Mouse (Mus musculus): ENCODE results near the gene Cdt1.

The Cdt1 gene

DNA sequence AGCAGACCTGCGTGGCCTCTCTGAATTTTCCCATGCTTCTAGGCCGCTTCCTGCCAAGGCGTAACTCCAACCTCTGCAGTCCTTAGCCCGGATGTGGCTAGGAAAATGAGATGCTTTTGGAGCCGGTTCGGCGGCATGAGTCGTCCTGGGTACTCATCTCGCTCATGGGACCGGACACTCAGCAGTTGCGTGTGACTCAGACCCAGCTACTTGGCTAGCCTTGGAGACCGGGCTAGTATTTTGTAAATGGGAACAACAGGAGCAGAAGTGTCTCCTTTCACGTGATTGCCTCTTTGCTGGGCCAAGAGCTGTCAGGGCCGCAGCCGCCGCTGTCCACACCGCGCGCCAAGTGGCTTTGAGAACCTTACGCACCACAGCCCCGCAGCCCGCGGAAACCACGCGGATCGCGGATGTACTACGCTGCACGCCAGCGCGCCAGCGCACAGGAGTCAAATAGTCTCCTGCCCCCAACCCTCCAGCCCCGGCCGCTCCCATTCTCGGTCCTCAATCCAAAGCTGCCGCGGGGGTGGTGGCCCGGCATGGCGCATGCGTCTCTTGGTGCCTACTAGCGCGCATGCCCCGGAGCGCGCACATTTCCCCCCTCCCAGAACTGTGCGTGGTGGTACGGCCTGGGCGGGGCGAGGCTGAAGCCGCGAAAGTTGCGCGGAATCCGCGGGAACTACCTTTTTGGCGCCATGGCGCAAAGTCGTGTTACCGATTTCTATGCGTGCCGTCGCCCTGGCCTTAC is at the start of gene Cdt1:
Gene Cdt1, plus strand, starts transcription at position 655 of the 748 bp plus-strand sequence.
- DNase-seq (ENCODE audit: low spot score): peak; percentile 99

DNA sequence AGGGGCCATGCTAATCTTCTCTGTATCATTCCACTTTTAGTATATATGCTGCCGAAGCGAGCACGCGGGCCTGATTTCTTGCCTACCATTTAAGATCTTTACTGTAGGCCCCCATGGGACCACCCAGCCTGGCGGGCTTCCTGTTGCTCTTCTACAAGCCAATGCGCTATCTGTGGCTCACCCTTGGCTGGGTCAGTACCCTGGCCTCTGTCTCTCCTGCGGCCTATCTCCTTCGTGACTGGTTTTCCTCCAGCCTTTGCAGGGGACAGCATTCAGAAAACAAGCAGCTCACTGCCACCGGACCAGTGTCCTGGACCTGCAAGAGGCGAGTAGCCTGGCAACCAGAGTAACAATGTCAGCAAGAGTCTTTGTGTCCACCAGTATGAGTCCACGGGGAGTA is 47.2 kb upstream of the Cdt1 start:
- no peak for DNase-seq (ENCODE audit: low spot score)

- DNase-seq (ENCODE audit: low spot score): peak; percentile 51
Measured at GRCm38 (mm10) chr8:122522796-122523651, 44.8 kb upstream of the Cdt1 start.

- DNase-seq (ENCODE audit: low spot score): peak; percentile 68
Measured at GRCm38 (mm10) chr8:122523652-122524360, 44.0 kb upstream of the Cdt1 start.

GRCm38 (mm10) chr8:122524506-122524905 is 43.3 kb upstream of the Cdt1 start:
- peak; percentile 40 for DNase-seq (ENCODE audit: low spot score)

DNA sequence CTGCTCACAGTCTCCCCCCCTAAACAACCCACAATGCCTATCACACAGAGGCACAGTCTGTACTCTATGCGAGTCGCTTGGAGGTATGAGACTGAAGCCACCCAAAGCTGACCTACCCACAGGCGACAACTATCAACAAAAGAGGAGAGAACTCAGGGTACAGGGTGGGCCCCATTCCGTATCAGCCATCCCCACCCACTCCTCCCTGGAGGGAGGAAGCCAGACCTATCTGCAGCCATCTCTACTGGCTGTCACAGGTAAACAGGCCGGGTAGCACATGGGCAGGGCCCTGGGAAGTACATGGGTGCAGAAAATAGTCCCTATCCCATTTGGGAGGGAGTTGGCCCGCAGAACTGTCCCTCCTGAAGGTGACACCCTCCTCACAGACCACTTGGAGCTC is 42.8 kb upstream of the Cdt1 start:
- no peak for DNase-seq (ENCODE audit: low spot score)

GRCm38 (mm10) chr8:122526084-122526483 is 41.7 kb upstream of the Cdt1 start:
- no peak for DNase-seq (ENCODE audit: low spot score)

DNA sequence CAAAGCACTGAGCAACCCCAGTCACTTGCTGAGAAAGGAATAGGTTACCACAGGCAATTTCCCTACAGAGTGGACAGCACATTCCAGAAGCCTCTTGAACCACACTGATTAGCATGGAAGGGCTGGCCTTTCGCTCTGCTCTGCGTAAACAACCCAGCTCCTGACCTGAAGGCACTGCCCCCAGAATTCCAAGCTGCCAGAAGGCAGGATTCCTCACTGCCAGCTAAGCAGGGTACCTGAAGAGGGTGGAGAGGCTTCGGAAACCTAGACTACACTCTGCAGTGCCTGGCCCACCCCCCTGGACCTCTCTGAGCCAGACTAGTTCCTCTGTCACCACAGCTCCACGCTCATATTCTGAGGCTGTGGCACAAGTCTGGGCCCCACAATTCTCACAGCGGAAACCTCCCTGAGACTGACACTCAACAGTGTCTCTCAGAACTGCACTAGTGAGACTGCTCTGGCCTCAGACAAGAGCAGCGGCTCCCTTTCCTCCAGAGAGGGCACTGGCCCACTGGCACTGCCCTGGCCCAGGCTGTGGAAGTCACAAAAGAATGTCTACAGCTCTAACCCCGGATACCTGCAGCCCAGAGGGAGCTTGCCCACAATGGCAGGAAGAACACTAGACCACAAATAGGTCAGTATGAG is 41.2 kb upstream of the Cdt1 start:
- no peak for DNase-seq (ENCODE audit: low spot score)

- no peak for DNase-seq (ENCODE audit: low spot score)
Measured at GRCm38 (mm10) chr8:122527937-122528336, 39.9 kb upstream of the Cdt1 start.

GRCm38 (mm10) chr8:122529159-122529558 is 38.7 kb upstream of the Cdt1 start:
- DNase-seq (ENCODE audit: low spot score): no peak

DNA sequence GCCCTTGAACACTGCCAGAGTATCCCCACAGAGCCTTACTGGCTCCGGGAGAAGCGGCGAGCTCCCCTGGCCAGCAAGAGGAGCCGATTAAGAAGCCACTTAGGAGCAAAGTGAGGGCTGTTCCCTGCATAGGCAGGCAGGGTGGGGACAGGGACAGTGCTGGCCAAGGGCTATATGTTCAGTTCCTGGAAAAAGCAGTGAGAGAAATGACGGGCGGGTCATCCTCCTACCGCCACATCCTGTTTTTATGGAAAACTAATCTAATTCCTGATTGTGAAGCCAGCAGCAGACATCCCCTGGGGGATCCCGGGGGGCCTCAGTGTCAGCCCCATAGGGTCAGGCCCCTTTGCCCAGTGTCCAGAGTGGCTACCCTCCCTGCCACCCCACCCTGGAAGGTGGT is 36.5 kb upstream of the Cdt1 start:
- no peak for DNase-seq (ENCODE audit: low spot score)

DNA sequence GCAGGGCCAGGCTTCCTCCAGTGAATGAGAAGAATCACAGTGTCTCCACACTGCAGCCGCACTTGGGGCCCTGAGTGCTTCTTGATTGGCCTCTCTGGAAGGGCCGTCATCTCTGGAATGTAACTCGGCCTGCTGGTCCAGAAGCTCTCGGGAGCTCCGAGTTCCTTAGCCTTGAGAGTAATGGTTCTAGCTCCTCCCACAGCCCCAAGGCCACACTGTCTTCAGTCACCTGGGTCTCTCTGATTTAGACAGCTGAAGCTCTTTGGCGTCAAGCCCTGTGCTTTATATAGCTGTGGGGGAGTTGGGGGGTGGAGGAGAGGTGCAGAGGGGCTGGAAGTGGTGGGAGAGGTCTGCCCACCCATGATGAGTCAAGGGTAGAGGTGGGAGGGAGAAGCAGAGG is 30.8 kb upstream of the Cdt1 start:
- no peak for DNase-seq (ENCODE audit: low spot score)

- no peak for DNase-seq (ENCODE audit: low spot score)
Measured at GRCm38 (mm10) chr8:122537812-122538211, 30.0 kb upstream of the Cdt1 start.

GRCm38 (mm10) chr8:122538310-122539076 is 29.3 kb upstream of the Cdt1 start:
- DNase-seq (ENCODE audit: low spot score): no peak

GRCm38 (mm10) chr8:122544138-122544537 is 23.7 kb upstream of the Cdt1 start:
- DNase-seq (ENCODE audit: low spot score): no peak

- peak; percentile 43 for DNase-seq (ENCODE audit: low spot score)
Measured at GRCm38 (mm10) chr8:122546066-122546755, 21.6 kb upstream of the Cdt1 start.

DNA sequence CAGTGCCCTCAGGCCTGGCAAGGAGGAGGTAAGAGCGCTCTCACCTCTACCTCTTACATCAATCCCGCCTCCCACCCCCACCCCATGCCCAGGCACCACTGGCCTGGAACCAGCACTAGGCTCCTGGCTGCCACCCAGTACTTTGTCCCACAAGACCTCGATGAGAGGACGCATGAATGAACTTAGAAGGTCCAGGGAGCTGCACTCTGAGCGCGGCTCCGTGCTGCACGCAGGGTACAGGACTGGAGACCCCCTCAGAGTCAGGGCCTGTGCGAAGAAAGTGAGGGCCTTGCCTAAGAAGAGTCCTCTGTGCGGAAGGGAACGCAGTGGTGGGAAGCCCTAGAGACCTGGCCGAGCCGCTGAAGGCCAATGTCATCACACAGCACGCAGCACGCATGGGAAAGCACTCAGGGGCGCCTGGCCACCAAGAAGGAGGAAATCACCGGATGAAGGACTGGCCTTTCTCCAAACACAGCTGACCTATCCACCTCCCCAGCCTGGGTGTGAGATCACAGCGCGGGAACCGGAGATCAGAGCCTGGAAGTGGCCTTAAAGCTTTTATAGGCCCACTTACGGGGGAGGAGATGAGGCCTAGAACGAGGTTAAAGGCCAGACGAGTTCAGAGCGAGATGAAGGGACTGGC is 20.9 kb upstream of the Cdt1 start:
- DNase-seq (ENCODE audit: low spot score): peak; percentile 61

DNA sequence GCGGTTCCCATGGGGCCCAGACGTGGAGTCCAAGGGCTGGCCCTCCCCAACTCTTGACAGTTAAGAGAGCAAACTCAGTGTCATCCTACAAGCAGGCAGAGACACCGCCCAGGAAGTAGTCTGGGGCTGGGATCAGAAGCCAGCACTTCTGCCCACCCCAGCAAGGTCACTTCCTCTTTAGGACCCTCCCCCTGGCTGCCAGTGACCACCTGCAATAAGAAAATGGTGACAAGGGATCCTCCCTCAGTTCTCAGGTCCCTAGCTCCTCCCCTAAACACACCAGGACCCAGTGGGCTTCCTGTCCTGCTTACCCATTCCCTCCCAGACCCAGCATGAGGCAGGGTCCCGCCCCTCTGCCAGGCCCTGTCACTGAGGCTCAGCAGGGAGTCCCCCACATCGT is 20.0 kb upstream of the Cdt1 start:
- peak; percentile 48 for DNase-seq (ENCODE audit: low spot score)

DNA sequence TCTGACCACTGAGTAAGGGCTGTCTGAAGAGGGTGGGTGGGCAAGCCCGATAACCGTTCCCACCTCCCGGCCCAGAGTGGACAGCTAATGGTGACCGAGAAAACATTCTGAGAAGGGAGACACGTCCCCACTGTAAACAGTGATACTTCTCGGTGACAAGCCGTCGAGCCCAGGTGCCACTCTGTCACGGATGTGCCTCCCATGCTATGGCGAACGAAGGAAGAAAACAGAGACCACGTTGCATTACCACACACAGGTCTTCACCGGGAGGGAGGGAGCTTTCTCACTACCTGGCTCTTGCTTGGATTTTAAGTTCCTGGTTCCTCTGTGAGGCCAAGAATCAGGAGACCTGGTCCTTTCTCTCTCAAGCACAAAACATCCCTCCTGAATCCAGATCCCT is 19.5 kb upstream of the Cdt1 start:
- DNase-seq (ENCODE audit: low spot score): no peak

GRCm38 (mm10) chr8:122548891-122549439 is 18.9 kb upstream of the Cdt1 start:
- DNase-seq (ENCODE audit: low spot score): peak; percentile 34

Data from MN1 (cell line).